Mouse (Mus musculus) forebrain, embryonic 15.5 days (tissue): ENCODE results near the gene Olfr385. TPM values are rescaled to one million over a fixed set of nuclear protein-coding genes. Genes with fewer than 3 reads are reported as not detected.
"Not testable (repeated sequence)": the region's sequence is repeated elsewhere in the genome, so short reads cannot be mapped to it uniquely, and the experiment has no call there.

ENCODE experiments used
- ATAC-seq: fragments of 200-750 bp; cut with Nextera tagmentation; replicated peaks from 2 replicates; pipeline ENCODE4 v1.8.0; 2017; ENCODE audit warnings: mild to moderate bottlenecking, moderate TSS enrichment, moderate library complexity
- H3K27ac ChIP-seq: fragments of 300-500 bp; sonication (generic); replicated peaks from 2 replicates; pipeline ENCODE4 v1.5.1; 2015; ENCODE audit warnings: mild to moderate bottlenecking, inconsistent platforms
- H3K27me3 ChIP-seq: fragments of 300-500 bp; sonication (generic); 2 replicates; pipeline ENCODE4 v1.6.1; 2015; ENCODE audit warnings: inconsistent platforms
- H3K36me3 ChIP-seq: fragments of 300-500 bp; sonication (generic); 2 replicates; pipeline ENCODE4 v1.6.1; 2015; ENCODE audit warnings: mild to moderate bottlenecking, inconsistent platforms
- H3K4me1 ChIP-seq: fragments of 300-500 bp; sonication (generic); 2 replicates; pipeline ENCODE4 v1.6.1; 2015; ENCODE audit warnings: inconsistent platforms
- H3K4me2 ChIP-seq: fragments of 300-500 bp; sonication (generic); replicated peaks from 2 replicates; pipeline ENCODE4 v1.6.1; 2015; ENCODE audit warnings: mild to moderate bottlenecking, inconsistent platforms
- H3K4me3 ChIP-seq: fragments of 300-500 bp; sonication (generic); 2 replicates; pipeline ENCODE4 v1.5.1; 2015; ENCODE audit warnings: mild to moderate bottlenecking, inconsistent platforms
- H3K9ac ChIP-seq: fragments of 300-500 bp; sonication (generic); replicated peaks from 2 replicates; pipeline ENCODE4 v1.6.1; 2015; ENCODE audit warnings: mild to moderate bottlenecking, inconsistent platforms
- H3K9me3 ChIP-seq: fragments of 300-500 bp; sonication (generic); 2 replicates; pipeline ENCODE4 v1.6.1; 2016; ENCODE audit warnings: inconsistent platforms
- WGBS: fragments of 180-500 bp; shearing (Covaris S2); methylation state at CpG from one replicate; pipeline ENCODE4 v1.1.7; 2015; ENCODE audit warnings: mixed read lengths; 5-methylcytosine and 5-hydroxymethylcytosine counted together
- polyA plus RNA-seq: library from polyadenylated mRNA; unstranded; fragments of >200 nt; fragmentation: Nextera tagmentation; extraction: Ambion mirVana; gene quantifications from 2 replicates; pipeline ENCODE4 v1.2.1, GENCODE M21; 2015

The Olfr385 gene
- polyA plus RNA-seq = not detected in 2 replicates

GRCm38 (mm10) chr11:73592908-73593307, at the start of gene Olfr385:
Olfr385 (minus strand) TSS chr11:73593008.
- 0 out of 2 replicates have a peak, but pooled peaks cover 10% of the 10 kb centered on the region for H3K9me3 ChIP-seq
- no peak within 1 kb of the TSS for H3K4me2 ChIP-seq
- H3K36me3 ChIP-seq = no peaks in the 10 kb centered on the region
- H3K9ac ChIP-seq = no peak within 1 kb of the TSS
- no peak for ATAC-seq
- H3K27me3 ChIP-seq = no peaks in the 10 kb centered on the region
- H3K4me1 ChIP-seq = no peaks in the 10 kb centered on the region
- H3K27ac ChIP-seq = no peak within 1 kb of the TSS
- H3K4me3 ChIP-seq = no peak within 1 kb of the TSS

- ATAC-seq = no peak
- Histone ChIP-seq H3K9ac (no peak within 1 kb of the TSS), H3K27ac (no peak within 1 kb of the TSS)
Measured at GRCm38 (mm10) chr11:73598294-73598693, 5.5 kb upstream of the Olfr385 start, which contains the start of gene Olfr384. Olfr384 (plus strand) TSS chr11:73598594.

GRCm38 (mm10) chr11:73583188-73583587, 9.6 kb downstream of the Olfr385 start:
- H3K27me3 ChIP-seq, ATAC-seq, H3K9me3 ChIP-seq, H3K36me3 ChIP-seq, H3K27ac ChIP-seq, H3K4me1 ChIP-seq, H3K9ac ChIP-seq, H3K4me3 ChIP-seq, H3K4me2 ChIP-seq: not testable (repeated sequence)
- 66% methylated on average over 1 of the region's 1 CpGs for WGBS

More at GRCm38 (mm10) chr11:73598294-73598693, 5.5 kb upstream of the Olfr385 start, which contains the start of gene Olfr384:
- Histone ChIP-seq H3K36me3 (no peaks in the 10 kb centered on the region), H3K4me3 (no peak within 1 kb of the TSS), H3K4me1 (no peaks in the 10 kb centered on the region), H3K9me3 (peaks cover 8% of the 10 kb centered on the region; the same call in 1 of the 2 replicates), H3K27me3 (no peaks in the 10 kb centered on the region), H3K4me2 (no peak within 1 kb of the TSS)

GRCm38 (mm10) chr11:73579871-73580270, 12.9 kb downstream of the Olfr385 start:
- no peak for ATAC-seq
- H3K4me2 ChIP-seq = no peak overlapping the region
- H3K27me3 ChIP-seq = no peaks in the 10 kb centered on the region
- peaks cover 9% of the 10 kb centered on the region; the same call in 1 of the 2 replicates for H3K9me3 ChIP-seq
- no peaks in the 10 kb centered on the region for H3K4me1 ChIP-seq
- H3K4me3 ChIP-seq = no peak overlapping the region
- no peak overlapping the region for H3K27ac ChIP-seq
- no peaks in the 10 kb centered on the region for H3K36me3 ChIP-seq
- no peak overlapping the region for H3K9ac ChIP-seq

Other genes starting within 250 kb of the Olfr385 start
- gene Olfr20, start 242.2 kb downstream of the Olfr385 start, polyA plus RNA-seq = not detected in 2 replicates
- gene Olfr376, start 221.8 kb downstream of the Olfr385 start, polyA plus RNA-seq = not detected in 2 replicates
- not detected in 2 replicates for gene Olfr1, start 193.4 kb downstream of the Olfr385 start, polyA plus RNA-seq
- not detected in 2 replicates for gene Olfr378, start 164.5 kb downstream of the Olfr385 start, polyA plus RNA-seq
- not detected in 2 replicates for gene Olfr380, start 135.5 kb downstream of the Olfr385 start, polyA plus RNA-seq
- gene Olfr381, start 101.4 kb downstream of the Olfr385 start, polyA plus RNA-seq = not detected in 2 replicates
- not detected in 2 replicates for gene Olfr382, start 75.8 kb downstream of the Olfr385 start, polyA plus RNA-seq
- gene Olfr384, start 5.6 kb upstream of the Olfr385 start, polyA plus RNA-seq = not detected in 2 replicates
- not detected in 2 replicates for gene Zfp735, start 95.8 kb upstream of the Olfr385 start, polyA plus RNA-seq
- not detected in 2 replicates for gene Olfr389, start 187.7 kb upstream of the Olfr385 start, polyA plus RNA-seq
- not detected in 2 replicates for gene Olfr390, start 190.0 kb upstream of the Olfr385 start, polyA plus RNA-seq
- gene Olfr391-ps, start 210.0 kb upstream of the Olfr385 start, polyA plus RNA-seq = not detected in 2 replicates
- gene Olfr392, start 224.0 kb upstream of the Olfr385 start, polyA plus RNA-seq = not detected in 2 replicates